Mouse (Mus musculus): ENCODE measurements around the gene Cnot3.

- TF ChIP-seq CTCF (IDR thresholded peaks at IDR 0.05; ENCODE audit: low read depth) (peak; percentile 98), EP300 (IDR thresholded peaks at IDR 0.05; ENCODE audit: low read depth) (no peak)
Measured at GRCm38 (mm10) chr7:3674507-3675227, 29.6 kb downstream of the Cnot3 start.

Measured in liver, embryonic 14.5 days (tissue).